Mouse (Mus musculus) heart, adult 2 months (tissue): ENCODE data around the gene Slc9a3r1.

Experiments used
- CTCF ChIP-seq: fragments of 200-600 bp; IDR thresholded peaks from 2 replicates; pipeline ENCODE4 v1.8.1; 2022; ENCODE audit warnings: antibody characterized with exemption, mild to moderate bottlenecking, moderate library complexity
- EP300 ChIP-seq: fragments of 200-500 bp; IDR thresholded peaks from 2 replicates; pipeline ENCODE4 v1.6.1; 2011; ENCODE audit warnings: low read depth, low read length, control low read depth; ENCODE audit not compliant: insufficient read depth
- POLR2A ChIP-seq: fragments of 200-500 bp; IDR thresholded peaks from 2 replicates; pipeline ENCODE4 v1.6.1; 2011; ENCODE audit warnings: mild to moderate bottlenecking, low read depth, low read length, control low read depth; ENCODE audit not compliant: insufficient read depth

DNA sequence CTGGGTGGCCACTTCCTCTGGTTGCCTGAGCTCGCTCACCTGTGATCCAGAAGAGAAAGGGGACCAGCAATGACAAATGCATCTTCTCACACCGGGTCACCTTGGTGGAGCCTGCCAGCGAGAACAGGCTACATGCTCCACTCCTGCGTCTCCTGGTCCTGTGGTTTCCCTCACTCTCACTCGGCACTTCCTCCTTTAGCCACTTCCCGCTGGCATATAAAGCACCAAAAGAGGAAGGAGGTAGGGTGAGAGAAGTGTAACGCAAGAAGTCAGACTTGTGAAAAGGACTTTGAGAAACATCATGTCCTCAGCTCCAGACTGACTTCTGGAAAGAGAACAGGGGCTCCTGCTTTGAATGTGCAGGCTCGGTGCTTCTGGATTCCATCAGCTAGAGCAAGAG lies 29.3 kb upstream of the Slc9a3r1 start, which contains the start of gene Cd300lf:
- TF ChIP-seq EP300: no peak
- TF ChIP-seq CTCF: no peak
- TF ChIP-seq POLR2A: no peak
